Mouse (Mus musculus) liver, postnatal 0 days (tissue): Measurements from ENCODE around the gene Slc48a1.

Source experiments
- CTCF ChIP-seq: sonication (generic); IDR thresholded peaks from 2 replicates; pipeline ENCODE4 v1.5.1; 2016; ENCODE audit warnings: antibody characterized with exemption, low read depth
- EP300 ChIP-seq: IDR thresholded peaks from 2 replicates; pipeline ENCODE4 v1.6.1; 2016; ENCODE audit warnings: antibody characterized with exemption, low read depth, mild to moderate bottlenecking

DNA sequence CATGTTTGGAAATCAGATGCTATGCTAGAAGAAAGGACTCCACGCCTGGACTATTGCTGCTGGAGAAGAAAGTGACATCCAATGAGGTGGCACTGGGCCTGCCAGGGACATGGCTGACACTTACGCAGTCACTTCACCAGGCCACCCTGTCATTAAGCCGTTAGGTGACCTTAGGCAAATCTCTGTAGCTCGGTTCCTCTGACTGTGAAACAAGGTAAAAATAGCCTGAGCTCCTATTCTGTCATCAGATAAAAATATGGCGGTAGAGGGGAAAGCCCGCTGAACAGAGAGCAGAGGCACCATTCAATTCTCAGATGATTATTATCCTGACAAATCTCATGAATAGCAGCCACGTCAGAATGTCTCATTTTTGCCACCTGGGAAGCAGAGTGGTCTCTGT is 36.2 kb upstream of the Slc48a1 start:
- TF ChIP-seq CTCF (no peak), EP300 (no peak)
